Mouse (Mus musculus): ENCODE results near the gene Fcho2. TPM values are rescaled to one million over a fixed set of nuclear protein-coding genes. Genes with fewer than 3 reads are reported as not detected.

Gene Fcho2
- polyA plus RNA-seq, 1 experiment: 7.8 TPM

- DNase-seq (ENCODE audit: low read depth in 1 of 2, low spot score in 2 of 2): no peak
- peaks cover 14% of the 10 kb centered on the region for H3K36me3 ChIP-seq (ENCODE audit: control insufficient read depth, insufficient read depth, low read length)
- no peak overlapping the region for H3K27ac ChIP-seq (ENCODE audit: insufficient read depth, low read length)
- no peaks in the 10 kb centered on the region; the same call in 1 of the 2 replicates for H3K4me1 ChIP-seq (ENCODE audit: control insufficient read depth, insufficient read depth, insufficient read length)
- WGBS: 84% methylated on average over 5 of the region's 5 CpGs
- TF ChIP-seq POLR2A (IDR thresholded peaks at IDR 0.05; ENCODE audit: low read depth, low read length) (no peak), CTCF (IDR thresholded peaks at IDR 0.05; ENCODE audit: extremely low read depth, insufficient read depth, insufficient read length, insufficient replicate concordance) (no peak)
- H3K27me3 ChIP-seq (ENCODE audit: control insufficient read depth, insufficient read depth, low read length): no peaks in the 10 kb centered on the region
- H3K4me3 ChIP-seq (ENCODE audit: extremely low read depth, insufficient read depth, insufficient read length): no peak overlapping the region
Observed at GRCm38 (mm10) chr13:98786970-98787685, 28.1 kb downstream of the Fcho2 start.

GRCm38 (mm10) chr13:98777959-98778358 is 37.3 kb downstream of the Fcho2 start:
- TF ChIP-seq CTCF (IDR thresholded peaks at IDR 0.05; ENCODE audit: extremely low read depth, insufficient read depth, insufficient read length, insufficient replicate concordance) (no peak), POLR2A (IDR thresholded peaks at IDR 0.05; ENCODE audit: low read depth, low read length) (no peak)
- H3K4me3 ChIP-seq (ENCODE audit: extremely low read depth, insufficient read depth, insufficient read length): no peak overlapping the region
- 87% methylated on average over 3 of the region's 3 CpGs for WGBS
- DNase-seq (ENCODE audit: low read depth in 1 of 2, low spot score in 2 of 2): no peak
- H3K36me3 ChIP-seq (ENCODE audit: control insufficient read depth, insufficient read depth, low read length): peaks cover 18% of the 10 kb centered on the region
- no peaks in the 10 kb centered on the region for H3K4me1 ChIP-seq (ENCODE audit: control insufficient read depth, insufficient read depth, insufficient read length)
- H3K27ac ChIP-seq (ENCODE audit: insufficient read depth, low read length): no peak overlapping the region
- H3K27me3 ChIP-seq (ENCODE audit: control insufficient read depth, insufficient read depth, low read length): no peaks in the 10 kb centered on the region

- Histone ChIP-seq H3K27ac (ENCODE audit: insufficient read depth, low read length) (no peak overlapping the region), H3K36me3 (ENCODE audit: control insufficient read depth, insufficient read depth, low read length) (peaks cover 8% of the 10 kb centered on the region), H3K4me1 (ENCODE audit: control insufficient read depth, insufficient read depth, insufficient read length) (no peaks in the 10 kb centered on the region), H3K4me3 (ENCODE audit: extremely low read depth, insufficient read depth, insufficient read length) (no peak overlapping the region), H3K27me3 (ENCODE audit: control insufficient read depth, insufficient read depth, low read length) (no peaks in the 10 kb centered on the region)
- TF ChIP-seq CTCF (IDR thresholded peaks at IDR 0.05; ENCODE audit: extremely low read depth, insufficient read depth, insufficient read length, insufficient replicate concordance): no peak
- no peak for TF ChIP-seq POLR2A (IDR thresholded peaks at IDR 0.05; ENCODE audit: low read depth, low read length)
- WGBS: 90% methylated on average over 2 of the region's 2 CpGs
- DNase-seq (ENCODE audit: low read depth in 1 of 2, low spot score in 2 of 2): no peak
Observed at GRCm38 (mm10) chr13:98771484-98771883, 43.8 kb downstream of the Fcho2 start.

- no peak for TF ChIP-seq POLR2A (IDR thresholded peaks at IDR 0.05; ENCODE audit: low read depth, low read length)
- DNase-seq (ENCODE audit: low read depth in 1 of 2, low spot score in 2 of 2): no peak
- Histone ChIP-seq H3K27ac (ENCODE audit: insufficient read depth, low read length) (no peak overlapping the region), H3K27me3 (ENCODE audit: control insufficient read depth, insufficient read depth, low read length) (no peaks in the 10 kb centered on the region), H3K36me3 (ENCODE audit: control insufficient read depth, insufficient read depth, low read length) (peaks cover under 1% of the 10 kb centered on the region; the same call in 1 of the 2 replicates), H3K4me3 (ENCODE audit: extremely low read depth, insufficient read depth, insufficient read length) (no peak overlapping the region), H3K4me1 (ENCODE audit: control insufficient read depth, insufficient read depth, insufficient read length) (no peaks in the 10 kb centered on the region)
- WGBS: 73% methylated on average over 4 of the region's 4 CpGs
Observed at GRCm38 (mm10) chr13:98768329-98768728, 46.9 kb downstream of the Fcho2 start.

- no peak for DNase-seq (ENCODE audit: low read depth in 1 of 2, low spot score in 2 of 2)
- Histone ChIP-seq H3K4me1 (ENCODE audit: control insufficient read depth, insufficient read depth, insufficient read length) (no peaks in the 10 kb centered on the region), H3K27me3 (ENCODE audit: control insufficient read depth, insufficient read depth, low read length) (no peaks in the 10 kb centered on the region), H3K4me3 (ENCODE audit: extremely low read depth, insufficient read depth, insufficient read length) (no peak overlapping the region), H3K27ac (ENCODE audit: insufficient read depth, low read length) (no peak overlapping the region), H3K36me3 (ENCODE audit: control insufficient read depth, insufficient read depth, low read length) (no peaks in the 10 kb centered on the region)
- no peak for TF ChIP-seq POLR2A (IDR thresholded peaks at IDR 0.05; ENCODE audit: low read depth, low read length)
- TF ChIP-seq CTCF (IDR thresholded peaks at IDR 0.05; ENCODE audit: extremely low read depth, insufficient read depth, insufficient read length, insufficient replicate concordance): no peak
Observed at GRCm38 (mm10) chr13:98761771-98762170, 53.5 kb downstream of the Fcho2 start.

GRCm38 (mm10) chr13:98755886-98756285 is 59.4 kb downstream of the Fcho2 start:
- 41% methylated on average over 1 of the region's 1 CpGs for WGBS
- no peak overlapping the region for H3K27ac ChIP-seq (ENCODE audit: insufficient read depth, low read length)
- TF ChIP-seq CTCF (IDR thresholded peaks at IDR 0.05; ENCODE audit: extremely low read depth, insufficient read depth, insufficient read length, insufficient replicate concordance) (no peak), POLR2A (IDR thresholded peaks at IDR 0.05; ENCODE audit: low read depth, low read length) (no peak)
- no peak overlapping the region for H3K4me3 ChIP-seq (ENCODE audit: extremely low read depth, insufficient read depth, insufficient read length)
- peaks cover 2% of the 10 kb centered on the region; the same call in 1 of the 2 replicates for H3K36me3 ChIP-seq (ENCODE audit: control insufficient read depth, insufficient read depth, low read length)
- H3K4me1 ChIP-seq (ENCODE audit: control insufficient read depth, insufficient read depth, insufficient read length): no peaks in the 10 kb centered on the region
- H3K27me3 ChIP-seq (ENCODE audit: control insufficient read depth, insufficient read depth, low read length): no peaks in the 10 kb centered on the region
- DNase-seq (ENCODE audit: low read depth in 1 of 2, low spot score in 2 of 2): no peak

- no peaks in the 10 kb centered on the region for H3K4me1 ChIP-seq (ENCODE audit: control insufficient read depth, insufficient read depth, insufficient read length)
- H3K4me3 ChIP-seq (ENCODE audit: extremely low read depth, insufficient read depth, insufficient read length): no peak overlapping the region
- H3K36me3 ChIP-seq (ENCODE audit: control insufficient read depth, insufficient read depth, low read length): peaks cover 19% of the 10 kb centered on the region
- no peaks in the 10 kb centered on the region for H3K27me3 ChIP-seq (ENCODE audit: control insufficient read depth, insufficient read depth, low read length)
- H3K27ac ChIP-seq (ENCODE audit: insufficient read depth, low read length): no peak overlapping the region
- TF ChIP-seq POLR2A (IDR thresholded peaks at IDR 0.05; ENCODE audit: low read depth, low read length) (no peak), CTCF (IDR thresholded peaks at IDR 0.05; ENCODE audit: extremely low read depth, insufficient read depth, insufficient read length, insufficient replicate concordance) (no peak)
- DNase-seq (ENCODE audit: low read depth in 1 of 2, low spot score in 2 of 2): no peak
- whole genome bisulfite sequencing: 84% methylated on average over 1 of the region's 1 CpGs
Observed at GRCm38 (mm10) chr13:98744679-98745078, 70.6 kb downstream of the Fcho2 start.
